Mouse (Mus musculus) spleen, postnatal 10 days (tissue): ENCODE data around the gene Ctnnb1.
A peak's percentile ranks its signal among the peaks of the same experiment; 100 is the strongest.
"Not testable (repeated sequence)": the region's sequence is repeated elsewhere in the genome, so short reads cannot be mapped to it uniquely, and the experiment has no call there.

Experiments used
- DNase-seq, 2 experiments: peaks; one replicate each; pipeline ENCODE4 v3.0.0; 2021 to 2022; ENCODE audit warnings: low spot score in 2 of 2

The Ctnnb1 gene

GRCm38 (mm10) chr9:120929081-120929480 lies at the start of gene Ctnnb1:
Gene Ctnnb1, plus strand, starts transcription at chr9:120929216.
- no peak for DNase-seq

- no peak for DNase-seq
These were observed 48.7 kb upstream of the Ctnnb1 start for GRCm38 (mm10) chr9:120880286-120880685.

GRCm38 (mm10) chr9:120881121-120881520 lies 47.9 kb upstream of the Ctnnb1 start:
- no peak for DNase-seq

GRCm38 (mm10) chr9:120881839-120882238 lies 47.2 kb upstream of the Ctnnb1 start:
- DNase-seq = no peak

GRCm38 (mm10) chr9:120884726-120885125 lies 44.3 kb upstream of the Ctnnb1 start:
- no peak for DNase-seq

GRCm38 (mm10) chr9:120887631-120888030 lies 41.4 kb upstream of the Ctnnb1 start:
- no peak for DNase-seq

GRCm38 (mm10) chr9:120893435-120893834 lies 35.6 kb upstream of the Ctnnb1 start:
- DNase-seq = peak in 1 of 2 experiments; percentile 22

- no peak for DNase-seq
These were observed 35.0 kb upstream of the Ctnnb1 start for GRCm38 (mm10) chr9:120893971-120894370.

GRCm38 (mm10) chr9:120894376-120894775 lies 34.6 kb upstream of the Ctnnb1 start:
- DNase-seq = no peak

GRCm38 (mm10) chr9:120896502-120896901 lies 32.5 kb upstream of the Ctnnb1 start:
- no peak for DNase-seq

GRCm38 (mm10) chr9:120897269-120897668 lies 31.7 kb upstream of the Ctnnb1 start:
- DNase-seq = no peak

- DNase-seq = no peak
These were observed 29.2 kb upstream of the Ctnnb1 start for GRCm38 (mm10) chr9:120899833-120900232.

GRCm38 (mm10) chr9:120900338-120901274 lies 28.4 kb upstream of the Ctnnb1 start:
- no peak for DNase-seq

GRCm38 (mm10) chr9:120902562-120902961 lies 26.5 kb upstream of the Ctnnb1 start:
- no peak for DNase-seq

- no peak for DNase-seq
These were observed 20.6 kb upstream of the Ctnnb1 start for GRCm38 (mm10) chr9:120908461-120908860.

GRCm38 (mm10) chr9:120913152-120913551 lies 15.9 kb upstream of the Ctnnb1 start:
- no peak for DNase-seq

- DNase-seq = no peak
These were observed 14.6 kb upstream of the Ctnnb1 start for GRCm38 (mm10) chr9:120914429-120914828.

GRCm38 (mm10) chr9:120914877-120915459 lies 14.0 kb upstream of the Ctnnb1 start:
- peak in 1 of 2 experiments; percentile 70 for DNase-seq

- not testable (repeated sequence) for DNase-seq
These were observed 11.4 kb upstream of the Ctnnb1 start for GRCm38 (mm10) chr9:120917619-120918018.

- DNase-seq = no peak
These were observed 10.8 kb upstream of the Ctnnb1 start for GRCm38 (mm10) chr9:120918211-120918610.

GRCm38 (mm10) chr9:120918642-120919041 lies 10.4 kb upstream of the Ctnnb1 start:
- DNase-seq = no peak

GRCm38 (mm10) chr9:120919130-120919529 lies 9.9 kb upstream of the Ctnnb1 start:
- DNase-seq = no peak

- no peak for DNase-seq
These were observed 2.9 kb upstream of the Ctnnb1 start for GRCm38 (mm10) chr9:120926126-120926525.
